Mouse (Mus musculus) urinary bladder, adult 18-20 months (tissue): ENCODE data around the gene Arhgef26.
A peak's percentile ranks its signal among the peaks of the same experiment; 100 is the strongest.

Source experiments
- DNase-seq, 2 experiments: peaks; one replicate each; pipeline ENCODE4 v3.0.0; 2022; ENCODE audit warnings: low spot score in 2 of 2, mixed read lengths in 2 of 2

Gene Arhgef26

DNA sequence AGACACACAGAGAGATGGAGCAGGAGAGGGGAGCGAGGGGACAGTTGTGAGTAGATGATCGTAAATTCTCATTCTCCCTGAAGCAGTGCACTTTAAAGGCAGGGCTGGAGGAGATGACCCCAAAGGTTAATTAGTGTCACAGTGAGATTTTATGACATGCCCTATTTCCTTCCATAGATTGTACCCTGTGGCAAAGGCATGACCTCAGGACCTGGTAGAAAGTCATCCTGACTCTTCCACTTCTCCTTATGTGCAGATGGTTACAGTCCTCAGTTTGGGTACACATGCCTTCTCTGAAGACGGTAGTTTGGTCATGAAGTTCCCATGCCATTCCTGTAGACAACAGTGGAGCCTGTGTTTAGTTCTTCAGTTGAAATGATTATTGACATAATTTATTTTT is 42.3 kb downstream of the Arhgef26 start:
- no peak for DNase-seq

DNA sequence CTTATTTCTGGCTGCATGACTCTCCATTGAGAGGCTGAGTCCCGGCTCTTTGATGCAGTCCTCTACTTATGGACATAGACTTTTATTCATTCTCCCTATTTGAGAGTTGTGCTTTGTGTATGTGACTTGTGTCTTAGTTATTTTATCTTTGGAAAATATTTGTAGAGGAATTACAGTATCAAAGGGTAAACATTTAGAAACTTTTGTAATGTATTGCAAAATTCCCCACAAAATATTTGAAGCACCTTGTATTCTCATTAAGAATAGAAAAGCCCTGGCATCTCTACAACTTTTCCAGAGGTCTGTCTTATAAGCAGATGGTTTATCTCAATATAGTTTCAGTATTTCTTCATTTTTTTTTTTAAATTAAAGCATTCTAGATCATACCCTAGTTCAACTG is 44.7 kb downstream of the Arhgef26 start:
- no peak for DNase-seq

DNA sequence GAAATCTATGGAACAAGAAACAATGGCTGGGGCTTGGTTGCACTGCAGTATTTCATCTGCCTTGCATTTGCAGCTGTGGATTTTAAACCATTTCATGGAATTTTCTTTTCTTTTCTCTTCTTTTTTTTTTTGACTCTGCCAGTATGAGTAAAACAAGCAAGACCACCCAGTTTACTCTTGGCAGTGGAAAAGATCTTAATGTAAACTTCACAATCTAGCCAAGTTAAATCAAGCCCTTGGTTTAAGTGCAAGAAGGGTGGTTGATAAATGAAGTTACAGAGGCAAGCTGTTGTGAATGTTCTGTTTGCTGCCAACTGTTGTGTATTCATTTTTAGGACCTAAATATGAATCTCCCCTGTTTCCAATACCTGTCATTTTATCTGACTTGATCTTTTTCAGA is 54.5 kb downstream of the Arhgef26 start:
- DNase-seq = no peak

DNA sequence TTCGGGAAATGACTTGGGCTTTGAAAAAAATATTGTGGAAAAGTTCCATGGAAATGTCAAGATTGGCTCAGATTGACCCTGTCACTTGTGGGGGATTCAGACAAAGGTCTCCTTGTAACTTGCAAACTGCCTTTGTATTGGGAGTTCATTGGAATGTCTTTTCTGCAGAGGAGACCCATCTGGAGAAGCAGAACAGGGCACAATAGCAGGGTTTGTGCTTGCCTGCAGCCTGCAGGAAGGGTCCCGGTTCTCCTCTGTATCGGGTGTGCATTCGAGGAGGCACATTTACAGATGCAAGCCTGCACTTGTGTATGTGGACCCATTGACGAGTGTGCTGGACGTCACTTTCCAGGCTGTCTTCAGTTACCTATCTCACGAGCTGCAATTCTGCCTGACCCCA is 56.1 kb downstream of the Arhgef26 start:
- DNase-seq = no peak

DNA sequence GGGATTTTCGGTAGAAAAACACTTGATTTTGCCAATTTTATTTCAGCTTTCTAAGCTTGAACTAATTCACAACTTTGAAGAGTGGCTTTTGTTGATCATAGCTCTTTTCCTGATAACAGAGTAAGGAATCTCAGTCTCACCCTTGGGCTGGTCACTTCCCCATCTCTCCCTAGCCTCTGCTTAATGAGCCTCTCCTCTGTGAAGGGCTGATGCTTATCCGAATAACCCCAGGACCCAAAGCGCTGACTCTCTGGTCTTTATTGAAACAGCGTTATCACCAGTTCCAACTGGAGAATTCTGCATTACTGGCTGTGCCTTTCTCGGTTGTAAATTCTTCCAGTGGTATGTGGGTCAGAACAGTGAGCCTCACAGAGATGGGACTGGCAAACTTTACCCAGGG is 57.2 kb downstream of the Arhgef26 start:
- DNase-seq = no peak

DNA sequence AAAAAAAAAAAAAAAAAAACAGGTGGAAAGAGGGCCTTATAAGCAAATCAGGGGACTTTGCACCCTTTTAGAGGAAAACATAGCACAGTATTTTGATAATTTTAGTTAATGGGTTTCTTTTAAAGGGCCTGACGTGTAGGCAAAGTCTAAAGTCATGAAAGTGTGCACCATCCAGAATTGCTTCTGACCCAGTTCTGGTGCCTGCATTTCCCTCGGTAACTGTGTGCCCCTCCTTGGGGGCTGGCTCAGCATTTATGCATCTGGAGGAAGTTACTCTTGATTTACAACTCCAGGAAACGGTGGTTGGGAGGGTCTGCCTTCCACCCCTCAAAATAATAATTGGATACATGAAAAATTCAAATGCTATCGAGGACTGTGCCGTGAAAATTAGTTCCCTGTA is 58.0 kb downstream of the Arhgef26 start:
- DNase-seq = no peak

DNA sequence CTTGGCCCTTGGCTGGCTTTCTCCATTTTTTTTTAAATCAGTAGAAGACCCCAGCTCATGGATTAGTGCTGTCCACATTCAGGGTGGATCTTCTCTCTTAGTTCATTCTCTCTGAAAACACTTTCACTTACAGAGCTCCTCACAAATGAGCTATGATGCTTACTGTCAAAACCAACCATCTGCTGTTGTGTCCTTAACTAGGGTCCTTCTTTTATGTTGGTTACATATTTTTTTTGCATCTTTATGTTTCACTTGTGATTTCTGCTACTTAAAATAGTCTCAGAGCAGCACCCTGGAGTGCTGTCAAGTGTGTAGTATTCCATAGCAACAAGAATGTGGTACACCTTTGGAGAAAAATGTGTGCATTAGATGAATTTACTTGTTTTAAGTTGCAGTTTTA is 60.0 kb downstream of the Arhgef26 start:
- no peak for DNase-seq

DNA sequence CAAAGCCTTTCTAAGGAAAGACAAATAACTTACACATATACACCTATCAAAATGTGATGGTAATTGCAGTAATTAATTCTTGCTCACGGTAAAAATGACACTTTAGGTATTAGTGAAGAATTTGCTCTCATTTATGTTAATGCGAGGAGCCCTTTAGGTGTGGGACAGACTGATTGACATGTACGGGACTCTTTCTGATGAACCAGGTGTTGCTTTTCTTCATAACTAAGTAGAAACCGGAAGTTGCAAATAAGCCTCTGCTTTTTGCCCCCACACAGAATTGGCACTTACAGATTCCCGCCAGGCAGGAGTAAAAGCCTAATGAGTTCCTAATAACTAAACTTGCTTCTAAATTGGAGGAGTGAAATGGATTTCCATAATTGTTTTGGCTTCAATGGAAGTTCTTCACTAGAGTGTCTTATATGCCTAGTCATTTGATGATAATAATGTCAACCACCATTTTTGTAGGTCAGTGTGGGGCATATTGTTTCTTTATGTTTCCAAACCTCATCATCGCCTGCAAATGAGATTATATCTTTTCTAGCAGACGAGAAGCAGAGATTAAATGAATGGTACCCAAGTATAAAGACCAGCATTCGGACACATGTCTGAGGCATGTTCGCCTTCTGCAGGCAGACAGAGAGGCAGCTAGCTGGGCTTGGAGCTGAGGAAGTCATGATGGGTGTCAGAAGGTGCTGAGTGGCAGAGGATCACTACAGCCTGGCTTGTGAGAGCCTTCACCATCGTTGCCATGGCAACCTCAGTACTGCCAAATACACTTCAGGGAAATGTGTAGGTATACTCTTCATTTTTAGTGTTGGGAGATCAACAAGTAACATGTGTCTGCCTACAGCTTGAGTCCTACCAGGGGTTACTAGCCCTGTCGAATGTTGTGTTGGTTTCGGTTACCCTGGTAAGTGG is 61.9 kb downstream of the Arhgef26 start:
- no peak for DNase-seq

DNA sequence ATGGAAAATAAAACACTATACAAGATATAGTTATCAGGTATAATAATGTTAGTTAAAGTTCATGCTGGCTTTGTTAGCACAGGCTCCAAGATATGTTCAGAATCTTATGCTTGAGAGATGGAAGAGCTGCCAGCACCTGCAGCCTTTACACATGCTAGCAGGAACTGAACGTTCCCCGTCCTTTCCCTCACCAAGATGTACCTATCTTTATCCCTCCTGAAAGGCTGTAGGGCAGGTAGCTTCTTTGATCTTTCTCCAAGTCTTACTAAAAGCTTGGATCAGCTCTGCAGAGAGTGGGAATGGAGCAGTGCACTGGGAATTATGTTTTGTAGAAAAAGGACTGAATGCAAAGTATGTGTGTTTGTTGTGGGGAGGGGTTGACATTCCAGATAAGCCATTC is 64.3 kb downstream of the Arhgef26 start:
- DNase-seq = no peak

DNA sequence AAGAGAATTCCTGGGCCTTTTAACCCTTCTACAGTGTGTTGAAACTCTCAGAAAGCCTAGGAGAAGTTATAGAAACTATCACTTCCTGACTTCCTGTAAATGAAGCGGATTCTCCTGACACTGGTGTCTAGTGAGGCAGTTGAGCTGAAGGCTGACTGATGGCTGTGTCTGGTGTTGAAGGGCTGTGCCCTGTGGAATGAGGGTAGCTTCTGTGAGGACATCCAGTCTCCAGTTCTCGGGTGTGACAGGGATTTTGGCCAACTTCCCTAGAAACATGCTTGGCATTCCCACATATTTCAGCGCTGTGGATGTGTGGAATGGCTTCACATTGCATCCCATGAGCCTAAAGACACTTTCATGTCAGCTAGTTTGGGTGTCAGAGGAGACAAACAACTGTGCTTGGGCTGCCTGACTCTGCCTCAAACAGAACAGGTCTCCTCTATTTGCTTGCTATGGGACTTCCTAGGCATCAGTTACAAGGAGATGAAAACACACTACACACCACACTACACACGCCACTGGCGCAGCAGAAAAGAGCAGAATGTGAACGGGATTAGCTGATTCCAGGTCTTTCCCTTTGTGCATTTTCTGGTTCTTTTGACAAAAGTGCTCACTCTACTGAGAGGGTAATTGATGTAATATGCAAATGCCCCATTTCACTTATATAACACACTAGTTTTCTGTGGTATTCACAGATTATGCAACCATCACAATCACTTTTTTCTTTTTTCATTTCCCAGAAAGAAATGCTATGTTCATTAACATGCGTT is 66.5 kb downstream of the Arhgef26 start:
- no peak for DNase-seq

DNA sequence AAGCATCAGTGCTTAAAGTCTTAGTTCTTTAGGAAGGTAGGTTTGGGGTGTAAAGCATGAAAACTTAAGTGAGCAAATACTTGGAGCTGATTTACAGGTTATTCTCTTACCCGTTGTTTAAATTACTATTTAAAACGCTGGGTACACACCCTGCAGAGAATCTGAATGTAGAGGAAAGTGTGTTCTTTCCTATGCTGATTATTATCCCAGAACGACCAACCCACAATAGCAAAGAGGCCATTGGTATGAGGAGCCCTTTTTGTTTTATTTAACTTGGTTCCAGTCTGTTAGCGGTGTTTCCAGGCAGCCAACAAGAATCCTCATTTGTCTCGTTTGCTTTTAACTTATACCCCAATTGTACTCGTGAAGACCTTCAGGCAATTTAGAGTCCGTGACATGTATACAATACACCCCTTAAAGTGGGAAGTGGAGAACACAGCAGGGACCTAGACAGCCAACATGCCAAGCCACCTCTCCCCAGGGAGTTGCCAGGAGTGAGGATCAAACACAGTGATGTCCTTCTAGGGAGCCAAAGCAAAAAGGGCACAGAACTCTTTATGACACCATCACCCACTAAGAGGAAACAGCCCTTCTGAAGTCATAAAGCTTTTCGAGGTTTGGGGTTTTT is 71.5 kb downstream of the Arhgef26 start:
- DNase-seq = no peak

DNA sequence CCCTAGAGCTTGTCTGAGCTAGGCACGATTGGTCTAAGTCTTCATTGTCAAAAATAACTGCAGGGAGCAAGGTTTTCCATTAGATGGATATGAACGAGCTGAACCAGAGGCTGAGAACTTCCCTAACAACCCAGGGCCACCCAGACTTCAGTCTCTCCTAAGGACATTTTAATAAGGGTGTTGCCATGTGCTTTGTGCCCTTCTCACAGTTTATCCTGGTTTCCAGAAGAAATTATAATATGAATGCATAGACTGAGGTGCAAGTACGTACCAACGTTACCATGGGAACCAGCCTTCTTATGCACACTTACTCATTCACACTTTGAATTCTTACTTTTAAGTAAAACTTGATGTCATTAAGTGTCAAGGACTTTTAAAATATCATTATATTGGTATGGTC is 72.3 kb downstream of the Arhgef26 start:
- DNase-seq = no peak

DNA sequence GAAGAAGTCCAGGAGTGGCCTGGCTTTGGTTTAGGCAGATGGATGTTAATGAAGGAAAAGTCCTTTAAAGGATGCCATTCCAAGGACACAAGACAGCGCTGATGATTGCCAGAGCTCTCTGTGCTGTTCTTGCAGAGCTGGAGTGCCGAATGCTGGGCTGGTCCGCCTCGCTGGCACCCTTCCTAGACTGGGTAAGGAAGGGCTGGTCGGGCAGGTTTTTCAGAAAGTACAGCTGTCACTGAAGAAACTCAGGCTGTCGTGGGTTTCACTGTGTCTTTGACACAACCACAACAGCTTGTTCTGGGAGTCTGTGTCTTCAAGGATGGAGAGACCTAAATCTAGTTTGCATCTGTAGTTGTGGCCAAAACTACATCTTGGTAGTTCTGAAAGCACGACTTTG is 74.6 kb downstream of the Arhgef26 start:
- DNase-seq = peak; percentile 48 to 66

DNA sequence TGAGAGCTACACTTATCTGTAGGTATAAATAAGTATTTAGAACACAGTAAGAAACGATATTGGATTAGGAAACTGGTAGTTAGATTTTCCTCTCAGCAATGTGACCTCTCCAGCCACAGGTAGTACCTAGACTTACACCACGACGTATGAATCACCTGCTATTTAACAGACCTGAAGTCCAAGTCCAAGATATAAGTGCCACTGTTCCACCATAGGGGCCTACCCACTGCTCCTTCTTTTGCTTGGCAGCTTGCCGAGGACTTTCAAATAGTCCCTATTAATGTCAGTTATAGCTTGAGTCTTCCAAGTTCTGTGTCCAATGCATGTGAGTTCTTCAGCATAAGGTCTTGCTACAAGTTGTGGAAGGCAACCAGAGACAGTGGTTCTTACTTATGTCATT is 76.8 kb downstream of the Arhgef26 start:
- no peak for DNase-seq

DNA sequence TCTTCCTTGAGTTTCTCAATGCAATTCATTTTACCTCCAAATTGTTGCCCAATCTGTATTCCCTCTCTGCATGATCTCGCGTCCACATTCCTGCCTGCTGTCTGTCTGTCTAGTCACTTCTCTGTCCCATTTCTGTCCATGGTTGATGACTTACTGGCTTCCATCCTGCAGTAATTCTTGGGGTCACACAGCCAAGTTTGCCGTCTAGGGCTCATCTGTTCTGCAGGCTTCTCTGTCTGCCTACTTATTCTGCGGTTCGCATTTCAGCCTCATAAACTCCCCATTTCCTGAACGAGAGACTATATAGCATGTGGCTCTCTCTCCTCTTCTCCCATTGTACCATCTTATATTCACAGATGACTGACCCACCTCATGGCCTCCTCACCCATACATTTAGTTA is 79.3 kb downstream of the Arhgef26 start:
- no peak for DNase-seq

DNA sequence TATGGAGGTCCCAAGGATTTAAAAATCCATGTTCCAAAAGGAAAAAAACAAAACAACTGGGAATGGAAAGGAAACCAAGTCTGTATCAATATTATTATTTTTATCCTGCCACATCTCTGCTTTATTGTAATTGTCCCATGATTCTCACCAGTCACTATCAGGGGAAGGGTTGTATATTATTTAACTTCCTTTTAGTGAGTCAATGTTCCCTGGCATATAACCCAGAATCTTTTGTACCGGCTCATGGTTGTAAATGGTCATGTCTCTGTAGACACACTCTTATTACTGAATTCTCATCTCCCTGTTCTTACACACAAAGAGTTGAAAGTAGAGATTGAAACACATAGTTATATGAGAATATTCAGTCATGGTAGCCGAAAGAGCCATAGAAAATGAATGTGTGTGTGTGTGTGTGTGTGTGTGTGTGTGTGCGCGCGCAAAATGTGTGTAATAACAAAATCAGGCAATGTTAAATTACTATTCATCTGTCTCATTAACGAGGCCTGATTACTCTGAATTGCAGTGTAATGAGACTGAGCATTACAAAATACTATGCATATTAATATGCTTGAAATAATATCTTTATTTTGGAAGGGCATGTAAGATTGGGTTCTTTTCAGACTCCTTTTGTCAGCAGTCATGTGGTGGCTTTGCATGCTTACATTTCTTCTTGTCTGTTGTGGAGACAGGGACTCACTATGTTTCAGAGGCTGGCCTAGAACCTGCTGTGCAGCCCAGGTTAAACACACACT is 80.4 kb downstream of the Arhgef26 start:
- no peak for DNase-seq

DNA sequence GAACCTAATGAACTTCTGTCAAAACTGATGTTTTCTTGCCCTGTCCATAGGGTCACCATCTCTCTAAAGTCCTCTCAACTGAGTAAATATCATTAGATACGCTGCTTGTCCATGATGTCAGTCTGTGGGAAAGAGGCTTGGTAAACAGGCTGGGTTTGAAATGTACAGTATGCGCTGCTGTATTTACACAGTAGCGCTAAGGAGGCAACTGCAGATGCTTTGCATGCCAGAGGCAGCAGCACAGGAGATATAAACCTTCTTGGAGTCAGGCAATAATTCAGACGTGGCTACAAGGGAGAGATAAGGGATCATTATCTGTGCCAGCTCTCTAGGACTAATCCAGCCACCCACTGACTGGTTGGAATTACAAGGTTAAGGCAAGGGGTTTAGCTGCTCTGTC is 95.5 kb downstream of the Arhgef26 start:
- DNase-seq = no peak

DNA sequence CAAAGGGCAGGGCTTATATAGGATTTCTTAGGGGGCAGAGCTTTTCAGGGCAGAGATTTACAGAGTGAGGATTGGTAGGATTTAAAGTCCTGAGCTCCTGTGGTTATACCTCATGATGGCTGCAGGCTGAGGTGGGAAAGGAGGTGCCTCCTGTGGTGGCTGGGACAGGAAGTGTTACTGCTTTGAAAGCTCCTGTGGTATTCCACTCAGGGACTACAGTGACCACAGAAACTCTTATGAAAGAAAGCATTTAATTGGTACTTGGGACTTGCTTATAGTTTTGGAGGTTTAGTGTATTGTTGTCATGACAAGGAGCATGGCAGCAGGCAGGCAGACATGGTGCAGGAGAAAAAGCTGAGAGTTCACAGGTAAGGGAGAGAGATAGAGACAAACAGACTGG is 97.8 kb downstream of the Arhgef26 start:
- DNase-seq = no peak

DNA sequence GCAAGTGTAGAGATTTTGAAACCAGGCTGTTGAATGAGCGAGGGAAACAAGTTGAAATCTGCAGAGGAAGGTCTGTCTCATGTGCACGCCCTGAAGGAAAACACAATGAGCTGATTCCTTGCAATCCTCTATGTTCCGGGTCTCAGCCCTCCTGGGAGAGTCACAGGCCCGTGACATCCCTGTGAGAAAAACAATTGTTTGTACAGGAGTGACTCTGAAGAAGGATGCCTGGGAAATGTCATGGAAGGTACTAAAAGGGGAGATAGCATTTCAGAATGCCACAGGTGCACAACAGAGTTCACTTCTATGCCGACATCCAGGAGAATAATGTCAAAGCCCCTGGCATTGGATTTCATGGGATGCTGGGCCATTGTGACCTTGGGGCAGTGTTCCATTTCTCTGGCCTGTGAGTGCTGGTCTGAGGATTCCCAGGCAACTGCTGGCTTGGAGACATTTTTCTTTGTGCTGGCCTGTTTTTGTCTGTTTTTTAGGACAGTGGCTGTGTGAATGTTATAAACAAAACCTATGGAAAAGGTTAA is 102.4 kb downstream of the Arhgef26 start:
- no peak for DNase-seq

DNA sequence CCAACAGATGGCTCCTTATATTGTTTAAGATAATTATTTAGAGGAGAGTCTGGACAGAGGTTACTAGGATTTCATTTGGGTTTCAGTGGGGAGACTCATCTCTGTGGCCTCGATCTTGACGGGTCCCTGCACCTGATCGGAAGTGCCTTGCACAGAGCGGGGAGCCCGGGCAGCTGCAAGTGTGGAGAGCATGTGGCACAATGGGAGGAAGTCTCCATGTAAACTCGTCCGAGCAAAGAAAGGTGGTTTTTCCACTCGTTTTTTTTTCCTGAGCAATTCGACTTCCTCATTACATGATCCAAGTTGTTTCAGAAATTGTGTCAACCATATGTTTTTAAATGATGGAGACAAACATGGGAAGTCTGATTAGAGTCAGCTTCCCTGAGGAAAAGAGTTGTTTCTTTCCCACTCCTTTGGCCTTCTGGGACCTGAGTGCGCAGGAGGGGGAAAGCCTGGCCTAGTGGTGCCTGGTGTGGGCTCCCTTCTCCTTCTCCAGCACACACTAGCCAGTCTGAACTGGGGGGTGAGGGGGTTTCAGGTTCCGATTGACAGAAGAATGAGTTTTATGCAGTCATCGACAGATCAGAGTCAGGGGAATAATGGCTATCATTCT is 105.5 kb downstream of the Arhgef26 start:
- DNase-seq = no peak

DNA sequence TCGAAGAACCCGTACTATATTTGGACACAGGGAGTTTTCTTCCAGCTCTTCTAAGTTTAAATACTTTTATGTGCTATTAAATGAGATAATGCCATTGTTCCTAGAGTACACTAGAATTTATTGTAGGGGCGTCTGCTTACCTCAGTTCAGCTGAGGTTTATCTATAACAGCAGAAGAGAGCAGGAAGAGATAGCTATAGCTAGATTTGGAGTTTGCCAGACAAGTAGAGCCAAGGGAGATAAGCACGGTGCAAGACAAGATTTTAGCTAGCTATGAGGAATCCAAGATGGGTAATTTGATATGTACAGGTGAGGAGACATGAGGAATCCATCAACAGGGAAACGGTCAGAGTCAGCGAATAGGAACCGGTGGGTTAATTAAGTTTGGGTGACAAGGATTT is 108.1 kb downstream of the Arhgef26 start:
- no peak for DNase-seq
